Mouse (Mus musculus): Measurements from ENCODE around the gene Hoxb2.
A peak's percentile ranks its signal among the peaks of the same experiment; 100 is the strongest.

The Hoxb2 gene

DNA sequence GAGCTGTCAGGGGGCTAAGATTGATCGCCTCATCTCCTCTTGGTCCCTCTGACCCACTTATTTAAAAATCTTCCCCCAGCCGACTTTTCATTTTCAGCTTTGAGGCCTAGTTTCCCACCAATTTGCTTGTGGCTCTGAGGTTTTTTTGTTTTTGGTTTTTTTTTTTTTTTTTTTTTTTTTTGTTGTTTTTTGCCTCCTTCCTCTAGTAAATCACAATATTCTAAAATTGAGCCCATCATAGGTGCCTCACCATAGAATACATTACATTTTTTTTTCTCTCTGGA is at the start of gene Hoxb2:
TSS of gene Hoxb2 (plus strand) at position 185 of the 284 bp plus-strand sequence.
- DNase-seq (ENCODE audit: low spot score in 2 of 2), result no peak

- no peak for DNase-seq (ENCODE audit: low spot score in 2 of 2)
Observed at GRCm38 (mm10) chr11:96301064-96301431, 49.3 kb upstream of the Hoxb2 start.

DNA sequence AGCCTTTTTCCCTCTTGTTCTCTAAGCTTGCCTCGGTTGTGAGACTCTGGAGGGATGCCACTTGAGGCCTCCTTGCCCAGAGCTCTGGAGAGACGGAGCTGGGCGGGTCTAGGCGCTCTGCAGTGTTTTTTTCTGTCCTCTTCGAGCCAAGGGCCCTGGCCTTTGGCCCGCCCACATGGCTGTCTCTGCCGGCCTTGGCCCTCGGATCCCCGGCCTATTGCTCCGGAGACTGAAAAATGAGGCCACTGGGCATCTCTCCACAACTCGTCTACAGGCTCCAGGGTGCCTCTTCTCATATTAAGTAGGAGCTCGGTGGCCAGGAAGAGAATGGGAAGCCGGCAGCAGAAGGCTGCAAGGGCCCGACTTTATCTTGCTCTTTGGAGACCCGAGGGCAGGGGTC is 48.5 kb upstream of the Hoxb2 start:
- DNase-seq (ENCODE audit: low spot score in 2 of 2), result peak in 1 of 2 experiments; percentile 31

DNA sequence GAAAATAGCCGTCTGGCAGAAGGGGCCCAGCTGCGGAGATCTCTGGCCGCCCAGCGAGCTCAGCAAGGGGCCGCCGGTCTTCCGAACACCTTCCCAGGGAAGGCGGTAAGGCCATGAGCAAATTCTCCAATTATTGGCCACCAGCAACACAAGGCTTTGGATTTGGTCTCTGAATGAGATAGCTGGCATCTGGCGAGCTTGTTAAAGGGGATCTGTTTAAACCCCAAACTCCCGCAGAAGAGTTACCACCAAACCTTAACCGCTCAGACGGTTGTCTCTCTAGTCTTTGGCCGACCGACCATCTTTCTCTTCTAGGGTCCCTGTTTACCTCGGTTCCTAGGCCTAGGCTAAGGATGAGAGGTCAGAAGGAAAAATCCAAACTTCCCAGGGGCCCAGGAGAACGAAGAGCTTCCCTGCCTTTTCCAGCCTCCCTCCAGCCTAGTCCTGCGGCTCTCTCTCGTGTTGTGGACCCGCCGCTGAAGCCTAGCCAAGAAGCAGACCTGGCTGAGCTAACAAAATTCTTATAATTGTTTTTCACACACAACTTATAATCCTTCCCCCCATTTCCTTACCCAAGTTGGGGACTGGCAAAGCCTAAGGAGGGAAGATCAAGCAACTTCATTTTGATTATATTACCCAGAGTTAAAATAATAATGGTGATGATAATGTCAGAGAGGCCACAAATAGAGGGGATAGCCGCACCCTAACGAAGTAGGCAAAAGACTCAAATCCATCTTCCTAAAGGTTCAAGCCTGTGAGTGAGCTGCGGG is 47.8 kb upstream of the Hoxb2 start:
- DNase-seq (ENCODE audit: low spot score in 2 of 2), result no peak

- DNase-seq (ENCODE audit: low spot score in 2 of 2), result no peak
Observed at GRCm38 (mm10) chr11:96303151-96304099, 46.9 kb upstream of the Hoxb2 start, which contains the start of gene Hoxb5. Hoxb5 (plus strand) TSS chr11:96303336.

DNA sequence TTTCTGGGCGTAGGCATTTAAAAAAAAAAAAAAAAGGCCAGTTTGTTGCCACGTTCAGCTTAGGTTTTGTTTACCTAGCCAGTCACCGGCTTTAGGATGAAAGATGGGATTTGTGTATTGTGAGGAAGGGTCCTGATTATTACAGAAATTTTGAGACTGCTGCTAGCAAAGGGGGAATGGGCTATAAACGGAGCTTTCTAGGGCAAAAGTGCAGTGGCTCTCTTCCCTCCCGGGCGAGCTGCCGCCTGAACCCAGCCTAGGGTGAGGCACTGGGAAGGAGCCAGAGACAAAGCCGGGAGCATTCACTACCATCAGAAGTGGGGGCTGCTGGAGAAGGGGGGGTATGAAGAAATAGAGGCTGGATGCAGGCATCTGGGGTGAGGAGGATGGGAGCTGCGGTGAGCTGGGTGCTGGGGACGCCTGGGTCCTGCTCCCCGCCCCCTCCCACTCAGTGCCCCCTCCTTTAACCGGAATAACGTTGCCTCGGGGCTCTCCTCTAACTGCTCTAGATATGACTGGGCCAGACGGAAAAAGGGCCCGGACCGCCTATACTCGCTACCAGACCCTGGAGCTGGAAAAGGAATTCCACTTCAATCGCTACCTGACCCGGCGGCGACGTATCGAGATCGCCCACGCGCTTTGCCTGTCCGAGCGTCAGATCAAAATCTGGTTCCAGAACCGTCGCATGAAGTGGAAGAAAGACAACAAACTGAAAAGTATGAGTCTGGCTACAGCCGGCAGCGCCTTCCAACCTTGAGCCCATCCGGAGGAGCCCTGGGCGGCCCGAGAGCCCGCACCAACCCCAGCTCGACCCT is 45.7 kb upstream of the Hoxb2 start:
- DNase-seq (ENCODE audit: low spot score in 2 of 2), result no peak

DNA sequence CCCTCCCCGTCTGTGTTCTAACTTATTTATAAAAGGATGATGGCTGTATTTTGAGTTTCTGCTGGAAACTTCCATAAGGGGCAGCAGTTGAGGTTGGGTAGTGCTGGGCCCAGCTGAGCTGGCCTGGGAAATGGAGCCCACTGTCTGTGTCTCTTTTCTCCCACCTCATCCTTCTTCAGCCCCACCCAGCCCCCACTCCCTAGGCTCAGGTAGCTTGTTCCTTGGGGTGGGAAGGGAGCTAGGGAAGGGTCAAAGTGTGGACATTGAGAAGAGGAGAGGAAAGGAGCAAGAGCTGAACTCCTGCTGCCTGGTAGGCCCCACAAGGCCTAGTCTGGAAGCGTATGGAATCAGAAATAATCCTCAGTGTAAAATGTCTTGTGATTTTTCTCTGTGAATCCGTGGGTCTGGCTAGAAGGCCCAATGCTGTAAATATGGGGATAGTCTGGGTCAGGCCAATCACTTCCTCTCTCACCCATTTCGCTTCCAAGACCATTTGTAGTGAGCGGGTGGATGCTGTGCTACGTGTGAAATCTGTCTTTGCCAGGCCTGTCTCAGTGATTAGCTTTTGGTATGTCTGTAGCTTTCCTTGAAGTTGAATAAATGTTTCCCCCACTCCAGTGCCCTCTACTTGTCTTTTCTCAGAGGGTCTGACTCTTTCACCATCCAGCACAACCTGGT is 44.7 kb upstream of the Hoxb2 start:
- DNase-seq (ENCODE audit: low spot score in 2 of 2), result no peak

DNA sequence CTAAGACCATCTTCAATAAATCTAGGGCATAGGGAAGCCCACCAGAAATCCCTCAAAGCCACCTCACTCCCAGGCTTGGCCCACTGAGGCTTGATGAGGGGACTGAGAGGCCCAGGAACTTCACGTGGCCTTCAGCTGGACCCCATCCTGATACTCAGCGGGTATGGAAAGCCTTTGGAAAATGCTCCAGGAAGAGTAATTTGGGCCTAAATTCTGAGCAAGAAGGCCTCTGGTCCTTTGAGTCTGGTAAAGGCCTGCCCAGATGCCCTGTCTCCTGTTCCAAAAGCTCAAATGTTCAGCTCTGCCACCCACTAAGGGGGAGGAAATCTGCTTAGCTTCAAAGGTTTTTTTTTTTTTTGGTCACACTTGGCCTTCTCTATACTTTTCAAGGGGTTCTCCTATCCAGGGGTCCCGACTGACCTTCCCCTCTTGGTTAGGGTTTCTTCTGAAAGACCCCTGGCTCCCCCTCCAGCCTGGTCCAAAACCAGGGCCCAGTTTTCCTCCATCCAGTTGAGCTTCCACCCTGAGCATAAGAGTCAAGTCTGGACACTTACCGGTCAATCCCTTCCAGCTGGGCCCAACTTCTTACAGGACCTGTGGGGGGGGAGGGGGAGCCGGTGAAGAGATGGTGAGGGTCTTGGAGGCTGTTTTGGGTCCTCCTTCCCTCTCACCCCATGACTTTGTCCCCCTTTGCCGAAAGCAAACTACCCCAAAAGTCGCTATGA is 44.0 kb upstream of the Hoxb2 start:
- DNase-seq (ENCODE audit: low spot score in 2 of 2), result no peak

DNA sequence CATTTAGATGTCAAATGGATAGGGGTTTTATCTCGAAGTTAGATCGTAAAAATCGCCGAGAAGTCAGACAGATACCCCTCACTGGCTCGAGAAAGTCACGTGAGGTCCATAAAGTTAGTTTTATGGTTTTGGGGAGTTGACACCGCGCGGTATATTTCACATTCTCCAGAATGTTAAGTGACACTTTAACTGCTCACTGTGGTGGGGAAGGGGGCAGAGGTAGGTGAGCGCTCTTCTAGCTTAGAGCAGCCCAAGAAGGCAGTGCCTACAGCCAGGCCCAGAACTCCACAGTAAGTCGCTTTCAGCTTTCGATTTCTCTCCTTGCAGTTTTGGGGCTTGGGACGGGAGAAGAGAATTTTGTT is 43.4 kb upstream of the Hoxb2 start:
- no peak for DNase-seq (ENCODE audit: low spot score in 2 of 2)

DNA sequence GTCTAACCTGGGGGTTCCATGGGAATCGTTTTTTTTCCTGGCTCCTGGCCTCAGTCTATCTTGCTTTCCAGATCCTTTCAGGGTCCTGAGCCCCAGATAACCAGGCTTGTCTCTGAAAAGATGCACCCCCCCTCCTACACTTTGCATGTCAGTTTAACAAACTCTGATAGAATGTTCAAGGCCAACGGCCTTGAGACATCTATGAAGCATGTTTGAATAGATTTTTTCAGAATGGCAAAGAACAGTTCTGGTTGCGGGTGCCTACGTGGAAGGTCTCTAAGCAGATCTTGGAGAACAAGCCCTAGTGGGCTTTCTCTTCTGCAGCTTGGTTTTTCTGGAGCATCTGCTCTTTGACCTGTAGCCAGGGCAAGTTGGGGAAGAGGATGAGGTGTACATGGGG is 41.6 kb upstream of the Hoxb2 start:
- no peak for DNase-seq (ENCODE audit: low spot score in 2 of 2)

GRCm38 (mm10) chr11:96309288-96309687 is 41.0 kb upstream of the Hoxb2 start:
- DNase-seq (ENCODE audit: low spot score in 2 of 2), result no peak

DNA sequence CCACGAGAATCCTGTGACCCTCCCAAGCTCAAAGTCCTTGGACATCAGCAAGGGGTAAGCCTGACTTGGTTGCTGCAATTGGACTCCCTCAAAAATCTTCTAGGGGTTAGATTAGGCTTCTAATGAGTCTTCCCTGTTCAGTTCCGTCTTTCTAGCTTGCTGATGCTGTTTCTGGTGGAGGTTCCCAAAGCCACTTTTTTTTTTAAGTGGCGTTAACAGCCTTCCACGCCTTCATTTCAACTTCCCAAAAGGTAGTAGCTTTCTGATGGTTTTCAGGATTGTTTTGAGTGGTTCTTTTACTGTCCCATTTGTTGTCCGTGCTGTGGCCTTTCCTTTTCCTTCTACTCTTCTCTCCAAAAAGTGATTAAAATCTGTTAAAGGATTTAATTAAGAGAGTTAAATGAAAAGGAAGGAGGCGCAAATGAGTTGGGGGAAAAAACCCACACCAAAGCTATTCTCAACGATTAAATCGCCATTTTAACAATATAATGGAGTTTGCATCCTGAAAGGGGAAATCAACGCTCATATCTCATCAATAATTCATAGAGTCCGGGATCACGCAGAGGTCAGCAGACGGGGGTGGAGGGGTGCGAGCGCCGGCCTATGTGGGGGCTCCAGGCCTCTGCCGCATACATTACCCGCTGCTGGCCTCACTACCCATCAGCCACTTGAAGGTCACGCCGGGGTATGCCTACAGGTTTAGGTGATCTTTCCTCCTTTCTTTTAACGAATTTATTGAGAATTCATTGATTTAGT is 40.0 kb upstream of the Hoxb2 start:
- DNase-seq (ENCODE audit: low spot score in 2 of 2), result no peak

- DNase-seq (ENCODE audit: low spot score in 2 of 2), result no peak
Observed at GRCm38 (mm10) chr11:96311097-96311496, 39.2 kb upstream of the Hoxb2 start.

GRCm38 (mm10) chr11:96311520-96312417 is 38.6 kb upstream of the Hoxb2 start:
- DNase-seq (ENCODE audit: low spot score in 2 of 2), result no peak

DNA sequence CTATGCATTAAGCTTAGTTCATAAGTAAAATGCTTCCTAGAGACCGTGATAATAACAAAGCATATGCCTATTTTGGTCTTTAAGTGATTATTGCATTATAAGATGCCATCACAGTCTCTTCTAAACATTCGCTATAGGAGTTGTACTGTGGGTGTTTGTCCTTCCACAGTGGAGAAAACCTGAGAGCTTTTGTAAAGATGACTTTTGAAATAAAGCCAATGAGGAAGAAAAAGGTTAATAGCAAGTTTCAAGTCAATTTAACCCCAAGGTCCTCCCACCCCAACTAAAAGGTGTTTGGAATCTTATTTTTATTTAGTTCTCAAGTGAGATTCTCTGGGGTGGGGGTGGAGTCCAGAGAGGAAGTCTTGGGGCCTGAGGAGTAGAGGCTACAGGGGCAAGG is 37.2 kb upstream of the Hoxb2 start:
- DNase-seq (ENCODE audit: low spot score in 2 of 2), result no peak

GRCm38 (mm10) chr11:96313806-96314428 is 36.4 kb upstream of the Hoxb2 start:
- no peak for DNase-seq (ENCODE audit: low spot score in 2 of 2)

- no peak for DNase-seq (ENCODE audit: low spot score in 2 of 2)
Observed at GRCm38 (mm10) chr11:96314671-96315343, 35.5 kb upstream of the Hoxb2 start.

DNA sequence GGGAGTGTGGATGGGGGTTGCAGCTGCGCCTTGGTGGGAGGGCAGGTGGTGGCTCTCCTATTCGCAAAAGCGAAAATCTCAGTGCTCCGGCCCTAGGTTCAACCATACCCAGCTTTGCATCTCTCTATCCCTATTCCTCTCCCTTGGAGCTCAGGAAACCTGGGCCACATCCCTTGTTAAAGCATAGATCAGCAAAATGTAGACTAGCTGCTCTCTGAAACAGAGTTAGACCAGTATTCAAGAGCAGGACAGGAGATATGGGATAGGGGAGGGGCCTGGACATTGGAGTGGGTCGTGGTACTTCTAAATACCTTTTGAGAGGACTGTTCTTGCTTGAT is 35.0 kb upstream of the Hoxb2 start:
- DNase-seq (ENCODE audit: low spot score in 2 of 2), result no peak

Measured in frontal cortex, postnatal 10 days (tissue).